Mouse (Mus musculus) testis, adult 2 months (tissue): Measurements from ENCODE around the gene Capn5.

Source experiments
- CTCF ChIP-seq: fragments of 200-500 bp; IDR thresholded peaks from 2 replicates; pipeline ENCODE4 v1.5.1; 2012; ENCODE audit warnings: low read depth, mild to moderate bottlenecking, inconsistent platforms, low read length, moderate library complexity; ENCODE audit not compliant: control insufficient read depth, insufficient read depth, insufficient replicate concordance
- POLR2A ChIP-seq: fragments of 200-500 bp; IDR thresholded peaks from 2 replicates; pipeline ENCODE4 v1.6.1; 2012; ENCODE audit warnings: low read depth, mild to moderate bottlenecking, inconsistent platforms, low read length, moderate library complexity; ENCODE audit not compliant: control insufficient read depth

DNA sequence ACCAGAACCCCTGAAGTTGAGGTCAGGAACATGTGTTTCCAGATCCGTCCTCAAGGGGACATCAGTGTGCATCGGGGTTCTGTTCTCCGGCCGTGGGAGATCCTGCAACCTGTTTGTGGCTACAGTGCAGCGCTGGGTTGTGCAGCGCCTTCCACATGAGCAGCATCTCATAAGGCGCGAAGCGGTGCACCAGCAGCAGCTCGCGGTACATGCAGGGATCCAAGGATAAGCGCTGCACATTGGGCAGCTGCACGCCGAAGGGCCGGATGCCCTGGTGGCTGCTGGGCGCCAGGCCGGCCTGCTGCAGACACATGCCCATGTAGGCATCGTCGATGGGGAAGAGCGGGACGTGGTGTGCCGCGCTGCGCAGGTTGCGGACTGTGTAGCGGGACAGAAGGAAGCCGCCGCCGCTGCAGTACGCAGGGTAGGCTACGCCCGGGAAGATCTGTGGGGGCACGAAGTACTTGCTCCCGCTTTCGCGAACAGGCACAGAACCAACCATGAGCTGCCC is 15.5 kb upstream of the Capn5 start:
- TF ChIP-seq POLR2A (no peak), CTCF (peak; percentile 12; the same call in 1 of the 2 replicates)
